Mouse (Mus musculus) forebrain, embryonic 12.5 days (tissue): Measurements from ENCODE around the gene Cd248. TPM values are rescaled to one million over a fixed set of nuclear protein-coding genes. Genes with fewer than 3 reads are reported as not detected.

Experiments used
- ATAC-seq: fragments of 200-750 bp; cut with Nextera tagmentation; 2 replicates; pipeline ENCODE4 v1.8.0; 2017; ENCODE audit warnings: moderate TSS enrichment; ENCODE audit not compliant: low FRiP score
- H3K27ac ChIP-seq: fragments of 300-500 bp; sonication (generic); 2 replicates; pipeline ENCODE4 v1.5.1; 2016; ENCODE audit warnings: mild to moderate bottlenecking
- H3K27me3 ChIP-seq: fragments of 300-500 bp; sonication (generic); 2 replicates; pipeline ENCODE4 v1.6.1; 2016; ENCODE audit warnings: mild to moderate bottlenecking
- H3K36me3 ChIP-seq: fragments of 300-500 bp; sonication (generic); replicated peaks from 2 replicates; pipeline ENCODE4 v1.6.1; 2016; ENCODE audit warnings: mild to moderate bottlenecking
- H3K4me1 ChIP-seq: fragments of 300-500 bp; sonication (generic); 2 replicates; pipeline ENCODE4 v1.6.1; 2016
- H3K4me2 ChIP-seq: fragments of 300-500 bp; sonication (generic); 2 replicates; pipeline ENCODE4 v1.6.1; 2016; ENCODE audit warnings: mild to moderate bottlenecking, moderate library complexity
- H3K4me3 ChIP-seq: fragments of 300-500 bp; sonication (generic); replicated peaks from 2 replicates; pipeline ENCODE4 v1.5.1; 2016; ENCODE audit warnings: mild to moderate bottlenecking
- H3K9ac ChIP-seq: fragments of 300-500 bp; sonication (generic); 2 replicates; pipeline ENCODE4 v1.6.1; 2016; ENCODE audit warnings: mild to moderate bottlenecking
- H3K9me3 ChIP-seq: fragments of 300-500 bp; sonication (generic); 2 replicates; pipeline ENCODE4 v1.6.1; 2016
- WGBS: fragments of 180-500 bp; shearing (Covaris S2); methylation state at CpG from one replicate; pipeline ENCODE4 v1.1.7; 2016; 5-methylcytosine and 5-hydroxymethylcytosine counted together
- polyA plus RNA-seq: library from polyadenylated mRNA; unstranded; fragments of >200 nt; fragmentation: Nextera tagmentation; extraction: Ambion mirVana; gene quantifications from 2 replicates; pipeline ENCODE4 v1.2.1, GENCODE M21; 2016

Cd248 gene
- polyA plus RNA-seq, 1 experiment from 2014 or later = 17.1 TPM

DNA sequence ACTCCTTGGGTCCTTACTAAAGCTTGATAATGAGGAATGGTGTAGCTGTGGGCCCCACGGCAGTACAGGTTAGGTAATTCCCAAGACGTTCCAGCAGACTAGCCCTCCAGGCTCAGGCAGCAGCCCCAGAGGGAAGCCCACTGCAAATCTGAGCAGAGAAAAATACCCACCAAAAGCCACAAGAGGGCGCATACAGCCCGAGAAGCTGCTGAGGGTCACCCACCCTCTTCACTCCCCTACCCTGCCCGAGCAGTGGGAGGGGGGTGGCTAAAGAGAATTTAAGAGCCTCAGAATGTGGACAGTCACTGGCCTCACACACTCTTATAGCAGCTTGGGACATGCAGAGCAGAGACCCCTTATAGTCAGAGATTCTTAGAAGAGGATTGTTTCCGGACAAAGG lies 11.6 kb upstream of the Cd248 start:
- Histone ChIP-seq H3K9ac (no peak overlapping the region), H3K9me3 (no peaks in the 10 kb centered on the region), H3K4me3 (no peak overlapping the region), H3K36me3 (no peaks in the 10 kb centered on the region), H3K27me3 (peaks cover 46% of the 10 kb centered on the region), H3K27ac (no peak overlapping the region), H3K4me2 (no peak overlapping the region), H3K4me1 (peaks cover 42% of the 10 kb centered on the region)
- ATAC-seq = peak; percentile 61
- WGBS = 7% methylated on average over 6 of the region's 6 CpGs

DNA sequence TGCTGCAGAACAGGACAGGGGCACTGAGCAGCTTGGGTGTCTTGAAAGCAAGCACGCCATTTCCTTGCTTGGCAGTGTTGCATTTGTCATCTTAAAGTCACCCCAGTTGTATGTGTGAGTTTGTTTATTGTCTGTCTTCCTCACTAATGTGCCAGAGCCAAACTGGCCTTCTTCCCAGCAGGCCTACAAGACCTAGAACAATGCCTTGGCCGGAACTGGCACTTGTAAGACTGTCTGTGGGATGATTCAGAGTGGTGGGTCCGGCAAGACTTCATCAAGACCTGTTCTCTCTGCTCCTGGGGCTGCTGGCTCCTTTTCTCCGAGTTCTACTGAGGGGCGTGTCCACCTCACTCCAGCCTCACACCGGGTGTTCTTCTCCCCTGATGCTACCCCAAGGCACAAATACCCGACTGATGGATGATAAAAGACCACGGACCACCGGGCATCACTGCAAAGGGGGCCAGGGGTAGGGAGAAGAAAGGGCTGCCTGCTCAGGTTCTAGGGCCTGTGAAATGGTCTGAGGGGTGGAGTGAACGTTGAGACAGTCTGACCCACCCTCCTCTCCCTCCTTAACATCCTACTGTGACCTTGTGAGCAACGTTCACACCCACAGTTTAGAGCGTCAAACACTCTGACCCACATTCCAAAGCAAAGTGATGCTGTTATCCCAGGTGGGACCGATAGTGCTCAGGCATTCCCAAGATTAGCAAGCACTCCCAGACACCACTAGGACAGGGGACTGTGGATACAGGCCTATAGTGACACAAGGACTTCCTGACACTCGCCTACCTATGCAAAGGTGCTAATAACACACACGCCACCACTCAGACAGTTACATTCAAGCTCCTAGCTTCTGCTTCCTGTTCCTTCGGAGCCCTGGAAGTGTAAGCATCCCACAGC lies 9.8 kb upstream of the Cd248 start:
- no peak overlapping the region for H3K4me2 ChIP-seq
- H3K27ac ChIP-seq = no peak overlapping the region
- WGBS = 24% methylated on average over 16 of the region's 16 CpGs
- H3K27me3 ChIP-seq = peaks cover 33% of the 10 kb centered on the region
- no peak overlapping the region for H3K4me3 ChIP-seq
- ATAC-seq = no peak
- 0 out of 2 replicates have a peak overlapping the region, but pooled peaks have one; percentile 25 for H3K9ac ChIP-seq
- no peaks in the 10 kb centered on the region for H3K36me3 ChIP-seq
- peaks cover 39% of the 10 kb centered on the region for H3K4me1 ChIP-seq
- no peaks in the 10 kb centered on the region for H3K9me3 ChIP-seq

DNA sequence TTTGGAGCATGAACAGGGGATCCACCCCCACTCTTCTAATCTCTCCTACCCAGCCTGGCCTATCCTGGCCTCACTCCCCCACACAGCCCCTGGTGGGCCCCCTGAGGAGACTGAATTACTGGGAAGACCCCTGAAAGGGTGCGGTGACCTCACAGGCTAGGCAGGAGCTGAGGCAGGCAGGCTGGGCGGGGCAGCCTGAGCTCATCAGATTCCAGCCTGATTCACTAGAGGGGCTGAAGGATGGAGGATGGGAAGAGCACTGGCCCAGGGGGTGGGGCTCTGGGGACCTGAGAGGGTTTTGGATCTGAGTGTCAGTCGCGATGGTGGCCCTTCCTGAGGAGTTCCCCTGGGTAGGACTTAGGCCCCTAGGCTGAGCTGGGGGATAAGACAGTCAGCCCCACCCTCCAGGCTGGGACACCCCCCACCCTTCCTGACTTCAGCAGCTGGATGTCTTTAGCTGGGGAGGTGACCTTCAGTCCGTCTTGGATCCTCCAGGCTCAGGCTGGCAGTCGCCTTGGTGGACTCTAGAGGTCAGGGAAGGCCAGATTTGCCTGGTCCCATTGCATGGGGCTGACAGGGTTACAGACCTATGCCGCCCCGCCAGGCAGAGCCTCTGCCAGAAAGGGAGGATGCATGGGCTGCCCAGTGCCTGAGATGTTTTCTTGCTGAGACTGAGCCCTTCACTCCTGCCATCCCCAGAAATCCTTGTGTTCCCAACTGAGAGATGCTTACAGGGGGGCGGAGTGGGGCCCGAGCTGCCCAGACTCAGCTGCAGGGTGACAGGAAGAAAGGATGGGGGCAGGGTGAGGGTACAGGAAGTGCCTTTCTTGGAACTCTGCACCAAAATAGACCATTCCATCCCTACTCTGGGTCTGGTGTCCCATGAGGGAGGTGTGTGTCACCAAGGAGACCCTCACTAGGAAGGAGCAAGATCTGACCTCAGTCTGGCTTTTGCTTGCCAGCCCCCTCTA lies 8.8 kb upstream of the Cd248 start:
- Histone ChIP-seq H3K36me3 (no peaks in the 10 kb centered on the region), H3K4me2 (no peak overlapping the region), H3K9ac (peak overlapping the region; percentile 25; the same call in 1 of the 2 replicates), H3K27me3 (peaks cover 23% of the 10 kb centered on the region), H3K4me1 (peaks cover 39% of the 10 kb centered on the region), H3K9me3 (no peaks in the 10 kb centered on the region), H3K27ac (no peak overlapping the region), H3K4me3 (no peak overlapping the region; the same call in 1 of the 2 replicates)
- ATAC-seq = no peak
- WGBS = 10% methylated on average over 10 of the region's 10 CpGs

DNA sequence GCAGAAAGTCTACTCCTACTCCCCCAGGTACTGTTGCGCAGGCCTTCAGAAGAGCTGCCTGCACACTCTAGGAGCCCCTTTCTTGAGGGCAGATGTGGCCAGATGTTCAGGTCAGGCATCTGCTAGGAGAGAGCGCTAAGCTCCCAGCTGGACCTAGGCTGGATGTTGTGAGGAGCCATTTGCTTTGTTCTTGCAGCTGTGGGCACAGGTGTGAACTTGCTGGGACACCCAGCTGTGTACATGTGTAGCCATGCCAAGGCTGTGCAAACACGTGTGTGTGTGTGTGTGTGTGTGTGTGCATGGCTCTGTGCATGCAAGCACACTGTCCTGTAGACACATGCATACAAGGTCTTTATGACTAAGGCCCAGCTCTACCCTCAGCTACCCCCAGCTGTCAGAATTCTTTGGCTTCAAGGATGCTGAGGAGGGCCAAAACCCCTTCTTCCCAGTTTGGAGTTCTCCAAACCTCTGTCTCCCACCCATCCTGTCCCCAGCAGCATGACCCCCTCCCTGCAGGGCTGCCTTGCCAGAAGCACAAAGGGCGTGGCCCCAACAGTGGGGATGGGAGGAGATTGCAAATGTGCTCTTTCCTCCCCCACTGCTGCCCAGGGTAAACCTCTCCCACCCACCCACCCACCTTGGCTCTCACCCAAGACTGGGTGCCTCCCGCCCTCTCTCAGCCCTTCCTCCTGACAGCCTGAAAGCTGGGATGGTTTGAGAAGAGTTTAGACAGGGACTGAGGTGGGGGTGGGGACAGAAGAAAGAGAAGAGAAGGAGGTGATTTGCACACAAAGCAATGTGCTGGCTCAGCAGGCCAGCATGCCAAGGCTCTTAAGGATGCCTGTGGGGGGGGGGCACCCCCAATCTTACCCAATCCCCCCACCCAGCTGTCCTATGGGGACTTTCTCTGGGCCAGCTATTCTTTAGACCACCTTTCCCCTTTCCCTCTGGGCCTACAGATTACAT lies 7.2 kb upstream of the Cd248 start:
- no peaks in the 10 kb centered on the region for H3K9me3 ChIP-seq
- no peaks in the 10 kb centered on the region for H3K36me3 ChIP-seq
- peak overlapping the region; percentile 21; the same call in 1 of the 2 replicates for H3K9ac ChIP-seq
- H3K4me3 ChIP-seq = no peak overlapping the region
- H3K27ac ChIP-seq = no peak overlapping the region
- 40% methylated on average over 5 of the region's 5 CpGs for WGBS
- H3K4me2 ChIP-seq = no peak overlapping the region
- ATAC-seq = no peak
- peaks cover 39% of the 10 kb centered on the region for H3K4me1 ChIP-seq
- H3K27me3 ChIP-seq = peaks cover 32% of the 10 kb centered on the region

DNA sequence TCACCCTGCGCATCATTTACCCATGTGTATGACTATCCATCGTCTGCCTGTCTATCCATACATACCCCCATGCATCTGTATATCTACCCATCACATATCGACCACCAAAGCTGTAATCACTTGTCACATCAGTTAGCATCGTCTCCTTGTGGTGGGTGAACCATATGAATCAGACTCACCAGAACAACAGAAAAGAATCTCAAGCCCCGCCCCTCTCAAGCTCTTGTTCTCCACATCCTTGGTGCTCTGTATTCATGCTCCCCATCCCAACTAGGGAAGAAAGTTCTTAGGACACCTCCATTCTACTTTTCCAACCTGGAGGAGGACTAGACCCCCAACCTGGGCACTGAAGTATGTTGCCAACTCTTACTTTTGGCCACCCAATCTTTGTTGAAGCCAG lies 5.8 kb upstream of the Cd248 start:
- ATAC-seq = no peak
- Histone ChIP-seq H3K27me3 (peaks cover 40% of the 10 kb centered on the region), H3K9me3 (no peaks in the 10 kb centered on the region), H3K36me3 (no peaks in the 10 kb centered on the region), H3K4me2 (no peak overlapping the region), H3K27ac (no peak overlapping the region), H3K9ac (no peak overlapping the region), H3K4me1 (peaks cover 33% of the 10 kb centered on the region), H3K4me3 (no peak overlapping the region)
- 81% methylated on average over 5 of the region's 5 CpGs for WGBS

DNA sequence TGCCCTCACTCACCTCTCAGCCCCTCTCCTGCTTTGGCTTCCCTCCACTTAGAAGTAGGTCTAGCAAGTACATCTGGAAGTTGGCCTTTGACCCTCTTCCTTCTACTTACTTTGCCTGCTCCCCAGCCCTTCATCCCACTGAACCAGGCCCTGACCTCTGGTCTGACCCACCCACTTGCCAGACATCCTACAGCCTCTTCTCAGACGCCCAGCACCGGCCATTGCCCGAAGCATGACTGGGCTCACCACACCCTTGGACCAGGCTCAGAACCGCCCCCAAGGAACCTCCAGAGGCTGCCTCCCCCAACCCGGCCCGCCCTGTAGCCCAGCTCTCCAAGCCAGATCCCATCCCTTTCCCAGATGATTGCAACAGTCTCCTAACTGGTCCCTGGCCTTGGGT lies 5.4 kb upstream of the Cd248 start:
- no peak overlapping the region for H3K27ac ChIP-seq
- peaks cover 44% of the 10 kb centered on the region for H3K27me3 ChIP-seq
- WGBS = 92% methylated on average over 6 of the region's 6 CpGs
- no peak overlapping the region for H3K4me3 ChIP-seq
- H3K9me3 ChIP-seq = no peaks in the 10 kb centered on the region
- H3K9ac ChIP-seq = no peak overlapping the region
- H3K36me3 ChIP-seq = no peaks in the 10 kb centered on the region
- H3K4me1 ChIP-seq = peaks cover 37% of the 10 kb centered on the region
- H3K4me2 ChIP-seq = no peak overlapping the region
- ATAC-seq = no peak

DNA sequence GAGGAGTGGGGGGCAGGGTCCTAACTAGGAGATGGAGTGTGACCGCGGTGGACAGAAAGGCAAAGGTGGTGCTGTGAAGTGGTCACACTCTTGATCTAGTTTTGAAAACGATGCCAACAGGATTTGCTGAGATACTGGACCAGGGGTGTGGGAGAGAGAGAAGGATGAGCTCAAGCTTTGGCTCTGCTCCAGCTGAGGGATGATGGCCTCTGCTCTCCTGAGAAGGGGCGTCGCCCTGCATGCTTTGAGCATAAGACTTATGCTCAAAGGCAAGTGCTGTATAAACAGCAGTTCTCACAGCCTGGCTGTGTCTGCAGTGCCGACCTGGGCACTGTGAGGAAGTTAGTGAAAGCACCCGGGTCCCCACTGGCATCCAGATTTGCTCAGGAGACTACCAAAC lies 2.8 kb upstream of the Cd248 start:
- Histone ChIP-seq H3K9ac (no peak overlapping the region), H3K4me2 (no peak overlapping the region), H3K9me3 (no peaks in the 10 kb centered on the region), H3K4me3 (no peak overlapping the region), H3K36me3 (no peaks in the 10 kb centered on the region), H3K27me3 (peaks cover 60% of the 10 kb centered on the region), H3K4me1 (peaks cover 37% of the 10 kb centered on the region), H3K27ac (no peak overlapping the region)
- no peak for ATAC-seq
- 73% methylated on average over 7 of the region's 7 CpGs for whole genome bisulfite sequencing

DNA sequence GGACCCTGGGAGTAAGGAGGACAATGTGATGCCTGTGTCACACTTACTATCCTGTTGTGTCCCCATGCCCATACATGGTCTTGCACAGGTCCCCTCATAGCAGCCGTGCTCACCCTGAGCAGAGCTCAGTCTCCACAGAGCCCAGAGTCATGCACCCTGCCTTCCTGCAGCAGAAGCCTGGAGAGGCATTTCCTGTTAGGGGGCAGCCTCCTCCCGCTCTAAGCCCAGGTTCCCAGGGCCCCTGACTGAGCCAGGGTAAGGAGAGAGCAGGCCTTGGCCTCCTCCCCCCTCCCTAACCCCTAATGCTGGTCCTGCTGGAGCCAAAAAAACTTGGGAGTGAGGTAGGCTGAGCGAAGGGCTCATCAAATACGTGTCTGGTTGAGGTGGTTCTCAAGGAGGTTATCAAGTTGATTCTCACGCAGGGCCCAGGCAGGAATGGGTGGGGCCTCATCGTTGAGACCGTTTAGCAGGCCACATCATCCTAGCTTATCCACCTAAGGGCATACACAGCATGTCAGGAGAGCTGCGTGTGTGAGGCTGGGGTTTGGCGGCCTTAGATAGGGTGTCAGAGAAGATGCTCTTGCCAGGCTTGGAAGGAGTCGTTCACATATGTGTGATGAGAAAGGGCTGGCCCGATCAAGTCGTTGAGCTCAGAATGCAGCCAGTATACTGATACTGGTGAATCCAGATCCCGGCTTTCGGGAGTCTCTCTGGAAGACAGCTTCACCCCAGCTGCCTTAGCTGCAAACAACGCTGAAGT lies 658 bp upstream of the Cd248 start:
- WGBS = 14% methylated on average over 15 of the region's 15 CpGs
- Histone ChIP-seq H3K4me1 (peaks cover 45% of the 10 kb centered on the region), H3K36me3 (no peaks in the 10 kb centered on the region), H3K4me2 (peak overlapping the region; percentile 85), H3K9me3 (no peaks in the 10 kb centered on the region), H3K27ac (peak overlapping the region; percentile 26), H3K4me3 (peak overlapping the region; percentile 46), H3K27me3 (peaks cover 75% of the 10 kb centered on the region), H3K9ac (peak overlapping the region; percentile 61; the same call in 1 of the 2 replicates)
- ATAC-seq = no peak

DNA sequence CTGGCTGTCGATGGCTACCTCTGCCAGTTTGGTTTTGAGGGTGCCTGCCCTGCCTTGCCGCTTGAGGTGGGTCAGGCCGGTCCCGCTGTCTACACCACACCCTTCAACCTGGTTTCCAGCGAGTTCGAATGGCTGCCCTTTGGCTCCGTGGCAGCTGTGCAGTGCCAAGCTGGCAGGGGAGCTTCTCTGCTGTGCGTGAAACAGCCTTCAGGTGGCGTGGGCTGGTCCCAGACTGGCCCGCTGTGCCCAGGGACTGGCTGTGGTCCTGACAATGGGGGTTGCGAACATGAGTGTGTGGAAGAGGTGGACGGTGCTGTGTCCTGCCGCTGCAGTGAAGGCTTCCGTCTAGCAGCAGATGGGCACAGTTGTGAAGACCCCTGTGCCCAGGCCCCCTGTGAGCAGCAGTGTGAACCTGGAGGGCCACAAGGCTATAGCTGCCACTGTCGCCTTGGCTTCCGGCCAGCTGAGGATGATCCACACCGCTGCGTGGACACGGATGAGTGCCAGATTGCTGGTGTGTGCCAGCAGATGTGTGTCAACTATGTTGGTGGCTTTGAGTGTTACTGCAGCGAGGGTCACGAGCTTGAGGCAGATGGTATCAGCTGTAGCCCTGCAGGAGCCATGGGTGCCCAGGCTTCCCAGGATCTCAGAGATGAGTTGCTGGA lies 824 bp downstream of the Cd248 start:
- peak overlapping the region; percentile 46 for H3K4me3 ChIP-seq
- H3K36me3 ChIP-seq = no peaks in the 10 kb centered on the region
- 45% methylated on average over 21 of the region's 21 CpGs for WGBS
- H3K4me1 ChIP-seq = peaks cover 54% of the 10 kb centered on the region
- ATAC-seq = no peak
- H3K4me2 ChIP-seq = peak overlapping the region; percentile 85
- peaks cover 69% of the 10 kb centered on the region for H3K27me3 ChIP-seq
- H3K9ac ChIP-seq = peak overlapping the region; percentile 61
- no peaks in the 10 kb centered on the region for H3K9me3 ChIP-seq
- H3K27ac ChIP-seq = 0 out of 2 replicates have a peak overlapping the region, but pooled peaks have one; percentile 3

DNA sequence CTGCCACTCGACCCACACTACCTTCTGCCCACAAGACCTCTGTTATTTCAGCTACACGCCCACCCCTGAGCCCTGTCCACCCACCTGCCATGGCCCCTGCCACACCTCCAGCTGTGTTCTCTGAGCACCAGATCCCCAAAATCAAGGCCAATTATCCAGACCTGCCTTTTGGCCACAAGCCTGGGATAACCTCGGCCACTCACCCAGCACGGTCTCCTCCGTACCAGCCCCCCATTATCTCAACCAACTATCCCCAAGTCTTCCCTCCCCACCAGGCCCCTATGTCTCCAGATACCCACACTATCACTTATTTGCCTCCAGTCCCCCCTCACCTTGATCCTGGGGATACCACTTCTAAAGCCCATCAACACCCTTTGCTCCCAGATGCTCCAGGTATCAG lies 1.6 kb downstream of the Cd248 start:
- Histone ChIP-seq H3K4me3 (no peak overlapping the region), H3K36me3 (no peaks in the 10 kb centered on the region), H3K4me1 (peaks cover 54% of the 10 kb centered on the region), H3K27me3 (peaks cover 68% of the 10 kb centered on the region), H3K27ac (no peak overlapping the region), H3K4me2 (peak overlapping the region; percentile 11; the same call in 1 of the 2 replicates), H3K9ac (no peak overlapping the region), H3K9me3 (no peaks in the 10 kb centered on the region)
- 88% methylated on average over 5 of the region's 5 CpGs for WGBS
- no peak for ATAC-seq
